Mouse (Mus musculus): Measurements from ENCODE around the gene Pih1d3.

DNA sequence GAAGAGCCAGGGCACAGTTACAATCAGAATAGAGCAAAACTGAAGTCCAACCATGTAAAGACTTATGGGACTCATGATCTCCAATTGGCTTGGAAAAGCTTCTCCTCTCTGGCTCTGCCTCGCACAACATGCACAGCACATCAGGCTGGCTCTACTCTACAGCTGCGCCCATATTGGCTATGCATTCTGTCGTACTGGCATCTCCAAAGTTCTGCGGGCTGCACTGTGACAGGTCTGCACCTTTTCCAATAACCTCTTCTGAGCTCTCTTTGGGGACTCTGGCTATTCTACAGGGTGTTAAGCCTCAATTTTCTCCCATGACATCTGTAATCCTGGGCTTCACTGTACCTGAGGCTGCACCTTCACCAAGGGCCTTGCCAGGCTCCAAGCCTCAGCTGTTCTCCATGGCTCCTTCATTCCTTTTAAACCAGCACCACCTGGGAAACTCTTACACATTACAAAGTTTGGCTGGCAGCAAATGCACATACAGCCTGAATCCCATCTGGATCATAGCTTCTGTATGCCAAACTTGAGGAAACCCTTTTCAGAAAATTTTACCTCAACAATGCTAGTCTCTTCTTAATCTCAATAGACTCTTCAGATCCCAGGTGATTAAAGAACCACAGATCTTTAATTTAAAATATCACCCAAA is 1.9 kb upstream of the Pih1d3 start:
- TF ChIP-seq POLR2A (IDR thresholded peaks at IDR 0.05; ENCODE audit: borderline replicate concordance, control insufficient read depth, low read depth, low read length) (no peak), CTCF (IDR thresholded peaks at IDR 0.05; ENCODE audit: control insufficient read depth, insufficient read depth, low read length) (no peak)

Data from bone marrow, adult 2 months (tissue).